Mouse (Mus musculus) embryonic facial prominence, embryonic 10.5 days (tissue): ENCODE results near the gene Farp1. TPM values are rescaled to one million over a fixed set of nuclear protein-coding genes. Genes with fewer than 3 reads are reported as not detected.
"Not testable (repeated sequence)": the region's sequence is repeated elsewhere in the genome, so short reads cannot be mapped to it uniquely, and the experiment has no call there.

ENCODE experiments used
- DNase-seq: peaks from one replicate; pipeline ENCODE4 v3.0.0-alpha.2; 2017; ENCODE audit warnings: low spot score
- H3K27ac ChIP-seq: fragments of 300-500 bp; sonication (generic); replicated peaks from 2 replicates; pipeline ENCODE4 v1.5.1; 2016; ENCODE audit warnings: mild to moderate bottlenecking
- H3K27me3 ChIP-seq: fragments of 300-500 bp; sonication (generic); replicated peaks from 2 replicates; pipeline ENCODE4 v1.6.1; 2016; ENCODE audit warnings: low read depth, mild to moderate bottlenecking; ENCODE audit not compliant: poor library complexity, severe bottlenecking
- H3K36me3 ChIP-seq: fragments of 300-500 bp; sonication (generic); replicated peaks from 2 replicates; pipeline ENCODE4 v1.6.1; 2016; ENCODE audit warnings: mild to moderate bottlenecking, moderate library complexity
- H3K4me1 ChIP-seq: fragments of 300-500 bp; sonication (generic); 2 replicates; pipeline ENCODE4 v1.6.1; 2016
- H3K4me3 ChIP-seq: fragments of 300-500 bp; sonication (generic); 2 replicates; pipeline ENCODE4 v1.5.1; 2016; ENCODE audit warnings: mild to moderate bottlenecking, moderate library complexity
- H3K9me3 ChIP-seq: fragments of 300-500 bp; sonication (generic); 2 replicates; pipeline ENCODE4 v1.6.1; 2016; ENCODE audit warnings: mild to moderate bottlenecking
- WGBS: fragments of 180-500 bp; shearing (Covaris S2); methylation state at CpG from one replicate; pipeline ENCODE4 v1.1.7; 2016; 5-methylcytosine and 5-hydroxymethylcytosine counted together
- polyA plus RNA-seq: library from polyadenylated mRNA; unstranded; fragments of >200 nt; fragmentation: Nextera tagmentation; extraction: Ambion mirVana; gene quantifications from 2 replicates; pipeline ENCODE4 v1.2.1, GENCODE M21; 2016

The Farp1 gene
- polyA plus RNA-seq, 1 experiment from 2014 or later = 41.7 TPM

- WGBS = 1% methylated on average over 19 of the region's 19 CpGs
- Histone ChIP-seq H3K27ac (peak overlapping the region; percentile 99), H3K4me1 (peaks cover 54% of the 10 kb centered on the region), H3K4me3 (peak overlapping the region; percentile 91), H3K27me3 (peaks cover 20% of the 10 kb centered on the region), H3K36me3 (no peaks in the 10 kb centered on the region), H3K9me3 (no peaks in the 10 kb centered on the region)
- DNase-seq = peak; percentile 83
Observed at GRCm38 (mm10) chr14:121036612-121037221, 1.7 kb downstream of the Farp1 start.

- peak overlapping the region; percentile 99 for H3K27ac ChIP-seq
- peak overlapping the region; percentile 91 for H3K4me3 ChIP-seq
- WGBS = 32% methylated on average over 7 of the region's 7 CpGs
- no peak for DNase-seq
- peaks cover 20% of the 10 kb centered on the region for H3K27me3 ChIP-seq
- H3K9me3 ChIP-seq = no peaks in the 10 kb centered on the region
- peaks cover 54% of the 10 kb centered on the region for H3K4me1 ChIP-seq
- no peaks in the 10 kb centered on the region for H3K36me3 ChIP-seq
Observed at GRCm38 (mm10) chr14:121037276-121037675, 2.3 kb downstream of the Farp1 start.

- Histone ChIP-seq H3K4me3 (peak overlapping the region; percentile 91), H3K4me1 (peaks cover 52% of the 10 kb centered on the region), H3K36me3 (peaks cover 4% of the 10 kb centered on the region; the same call in 1 of the 2 replicates), H3K27me3 (peaks cover 14% of the 10 kb centered on the region), H3K9me3 (no peaks in the 10 kb centered on the region), H3K27ac (peak overlapping the region; percentile 76)
- 31% methylated on average over 5 of the region's 5 CpGs for WGBS
- DNase-seq = peak; percentile 78
Observed at GRCm38 (mm10) chr14:121038676-121039075, 3.7 kb downstream of the Farp1 start.

GRCm38 (mm10) chr14:121044145-121044544 is 9.1 kb downstream of the Farp1 start:
- no peak for DNase-seq
- H3K4me1 ChIP-seq = peaks cover 58% of the 10 kb centered on the region
- H3K27ac ChIP-seq = no peak overlapping the region
- H3K36me3 ChIP-seq = peaks cover 39% of the 10 kb centered on the region
- H3K9me3 ChIP-seq = no peaks in the 10 kb centered on the region
- H3K27me3 ChIP-seq = no peaks in the 10 kb centered on the region
- no peak overlapping the region for H3K4me3 ChIP-seq
- 86% methylated on average over 3 of the region's 3 CpGs for WGBS

GRCm38 (mm10) chr14:121046313-121046961 is 11.4 kb downstream of the Farp1 start:
- peaks cover 64% of the 10 kb centered on the region for H3K4me1 ChIP-seq
- H3K27ac ChIP-seq = no peak overlapping the region
- no peaks in the 10 kb centered on the region for H3K9me3 ChIP-seq
- DNase-seq = no peak
- no peak overlapping the region for H3K4me3 ChIP-seq
- H3K27me3 ChIP-seq = no peaks in the 10 kb centered on the region
- 88% methylated on average over 9 of the region's 9 CpGs for WGBS
- H3K36me3 ChIP-seq = peaks cover 46% of the 10 kb centered on the region

- no peaks in the 10 kb centered on the region for H3K9me3 ChIP-seq
- H3K4me1 ChIP-seq = peaks cover 77% of the 10 kb centered on the region
- H3K36me3 ChIP-seq = peaks cover 46% of the 10 kb centered on the region
- DNase-seq = no peak
- WGBS = 89% methylated on average over 6 of the region's 6 CpGs
- no peak overlapping the region for H3K4me3 ChIP-seq
- no peaks in the 10 kb centered on the region for H3K27me3 ChIP-seq
- no peak overlapping the region for H3K27ac ChIP-seq
Observed at GRCm38 (mm10) chr14:121047780-121048179, 12.8 kb downstream of the Farp1 start.

- 88% methylated on average over 3 of the region's 4 CpGs for WGBS
- Histone ChIP-seq H3K4me1 (peaks cover 89% of the 10 kb centered on the region), H3K36me3 (peaks cover 30% of the 10 kb centered on the region)
- not testable (repeated sequence) for DNase-seq, H3K27ac ChIP-seq, H3K27me3 ChIP-seq, H3K4me3 ChIP-seq, H3K9me3 ChIP-seq
Observed at GRCm38 (mm10) chr14:121051002-121051401, 16.0 kb downstream of the Farp1 start.

GRCm38 (mm10) chr14:121053020-121053518 is 18.1 kb downstream of the Farp1 start:
- no peaks in the 10 kb centered on the region for H3K9me3 ChIP-seq
- peaks cover 90% of the 10 kb centered on the region for H3K4me1 ChIP-seq
- peaks cover 17% of the 10 kb centered on the region for H3K36me3 ChIP-seq
- DNase-seq = peak; percentile 80
- 2% methylated on average over 5 of the region's 5 CpGs for WGBS
- no peaks in the 10 kb centered on the region for H3K27me3 ChIP-seq
- H3K4me3 ChIP-seq = peak overlapping the region; percentile 37
- H3K27ac ChIP-seq = peak overlapping the region; percentile 75

- no peaks in the 10 kb centered on the region for H3K27me3 ChIP-seq
- peaks cover 18% of the 10 kb centered on the region for H3K36me3 ChIP-seq
- no peak for DNase-seq
- no peak overlapping the region; the same call in 1 of the 2 replicates for H3K4me3 ChIP-seq
- no peaks in the 10 kb centered on the region for H3K9me3 ChIP-seq
- H3K4me1 ChIP-seq = peaks cover 91% of the 10 kb centered on the region
- 57% methylated on average over 5 of the region's 5 CpGs for WGBS
- no peak overlapping the region for H3K27ac ChIP-seq
Observed at GRCm38 (mm10) chr14:121054062-121054461, 19.1 kb downstream of the Farp1 start.

GRCm38 (mm10) chr14:121057750-121058149 is 22.8 kb downstream of the Farp1 start:
- Histone ChIP-seq H3K27ac (no peak overlapping the region), H3K4me3 (no peak overlapping the region), H3K4me1 (peaks cover 99% of the 10 kb centered on the region), H3K27me3 (no peaks in the 10 kb centered on the region), H3K36me3 (peaks cover 17% of the 10 kb centered on the region), H3K9me3 (no peaks in the 10 kb centered on the region)
- DNase-seq = no peak
- WGBS = 96% methylated on average over 5 of the region's 5 CpGs

- no peak for DNase-seq
- Histone ChIP-seq H3K27me3 (no peaks in the 10 kb centered on the region), H3K4me1 (peaks cover 99% of the 10 kb centered on the region), H3K36me3 (peaks cover 18% of the 10 kb centered on the region), H3K4me3 (no peak overlapping the region), H3K27ac (no peak overlapping the region), H3K9me3 (no peaks in the 10 kb centered on the region)
- WGBS = 94% methylated on average over 1 of the region's 1 CpGs
Observed at GRCm38 (mm10) chr14:121058481-121058880, 23.5 kb downstream of the Farp1 start.

- no peaks in the 10 kb centered on the region for H3K27me3 ChIP-seq
- DNase-seq = peak; percentile 50
- no peaks in the 10 kb centered on the region for H3K9me3 ChIP-seq
- no peak overlapping the region; the same call in 1 of the 2 replicates for H3K27ac ChIP-seq
- peaks cover 99% of the 10 kb centered on the region for H3K4me1 ChIP-seq
- WGBS = 29% methylated on average over 10 of the region's 10 CpGs
- peaks cover 21% of the 10 kb centered on the region for H3K36me3 ChIP-seq
- no peak overlapping the region for H3K4me3 ChIP-seq
Observed at GRCm38 (mm10) chr14:121059266-121059665, 24.3 kb downstream of the Farp1 start.

- Histone ChIP-seq H3K4me3 (no peak overlapping the region), H3K9me3 (no peaks in the 10 kb centered on the region), H3K36me3 (peaks cover 27% of the 10 kb centered on the region), H3K27ac (no peak overlapping the region), H3K27me3 (no peaks in the 10 kb centered on the region), H3K4me1 (peaks cover 94% of the 10 kb centered on the region)
- 80% methylated on average over 11 of the region's 11 CpGs for WGBS
- no peak for DNase-seq
Observed at GRCm38 (mm10) chr14:121060484-121060883, 25.5 kb downstream of the Farp1 start.
